Mouse (Mus musculus) spleen, postnatal 14 days (tissue): ENCODE data around the gene Ciao1.
"Not testable (repeated sequence)": the region's sequence is repeated elsewhere in the genome, so short reads cannot be mapped to it uniquely, and the experiment has no call there.

Experiments
- DNase-seq, 2 experiments: peaks; one replicate each; pipeline ENCODE4 v3.0.0; 2021 to 2022; ENCODE audit warnings: low spot score in 2 of 2

Gene Ciao1

DNA sequence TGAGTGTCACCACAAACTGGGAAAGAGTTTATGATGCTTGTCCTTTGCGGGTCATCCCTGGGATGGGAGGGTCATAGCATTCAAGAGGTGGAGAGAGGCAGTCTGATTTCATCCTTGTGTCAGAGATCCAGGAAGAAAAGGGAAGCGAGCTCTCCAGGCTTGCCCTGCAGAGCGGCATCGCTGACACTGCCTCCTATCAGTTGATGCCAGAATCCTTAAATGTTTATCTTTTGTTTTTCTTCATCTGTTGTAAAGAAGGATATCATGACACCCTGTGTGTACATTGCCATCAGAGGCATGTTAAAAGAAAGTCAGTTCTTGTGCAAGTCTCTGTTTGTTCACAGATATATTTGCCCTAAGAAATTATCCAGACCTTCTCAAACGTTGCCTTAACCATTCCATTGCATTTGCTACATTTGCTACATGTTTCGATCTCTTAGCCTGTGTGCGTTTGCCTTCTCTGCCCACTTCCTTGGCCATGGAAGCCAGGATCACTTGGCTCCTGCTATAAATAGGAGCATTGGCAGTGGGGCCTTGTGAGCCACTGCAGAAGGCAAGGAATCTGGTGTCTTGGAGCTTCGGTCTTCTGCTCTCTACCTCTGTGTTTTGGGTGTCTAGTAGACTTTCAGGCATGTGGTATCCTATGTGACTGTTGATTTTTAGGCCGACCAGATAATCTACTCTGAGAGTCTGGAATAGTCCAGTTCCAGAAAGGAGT, 2.8 kb upstream of the Ciao1 start:
- no peak for DNase-seq

- DNase-seq = peak; percentile 24 to 42
These were observed 853 bp upstream of the Ciao1 start for GRCm38 (mm10) chr2:127248334-127249004.

DNA sequence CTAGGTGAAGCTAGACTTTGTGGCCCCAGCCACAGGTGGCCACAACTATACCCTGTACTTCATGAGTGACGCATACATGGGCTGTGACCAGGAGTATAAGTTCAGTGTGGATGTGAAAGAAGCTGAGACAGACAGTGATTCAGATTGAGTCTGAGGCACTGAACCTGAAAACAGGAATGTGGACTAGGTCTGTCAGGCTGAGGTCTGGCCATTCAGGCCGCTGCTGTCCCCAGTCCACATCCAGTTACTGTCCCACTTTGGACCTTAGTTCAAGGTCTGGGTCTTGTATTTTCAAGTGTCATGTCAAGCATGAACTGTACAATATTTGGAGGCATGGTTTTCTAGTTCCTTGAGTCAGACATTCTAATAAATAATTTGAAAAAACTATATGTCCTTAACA, 7.6 kb downstream of the Ciao1 start:
- no peak for DNase-seq

- no peak for DNase-seq
These were observed 9.6 kb downstream of the Ciao1 start for GRCm38 (mm10) chr2:127237897-127238610.

GRCm38 (mm10) chr2:127225261-127225660, 22.4 kb downstream of the Ciao1 start:
- no peak for DNase-seq

DNA sequence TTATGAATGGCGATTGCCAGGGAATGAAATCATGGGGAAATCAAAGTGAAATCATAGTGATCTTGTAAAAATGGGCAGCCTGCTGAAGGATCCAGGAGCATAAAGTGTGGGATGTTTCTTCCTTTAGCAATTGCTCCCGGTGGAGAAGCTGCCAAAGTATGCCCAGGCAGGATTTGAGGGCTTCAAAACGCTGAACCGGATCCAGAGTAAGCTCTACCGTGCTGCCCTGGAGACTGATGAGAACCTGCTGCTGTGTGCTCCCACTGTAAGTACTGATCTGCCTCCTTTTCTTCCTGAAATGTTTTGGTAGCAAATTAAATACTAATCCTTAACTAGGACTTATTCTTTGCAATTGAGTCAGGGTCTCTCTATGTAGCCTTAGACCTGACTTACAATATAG, 29.9 kb downstream of the Ciao1 start:
- DNase-seq = no peak

DNA sequence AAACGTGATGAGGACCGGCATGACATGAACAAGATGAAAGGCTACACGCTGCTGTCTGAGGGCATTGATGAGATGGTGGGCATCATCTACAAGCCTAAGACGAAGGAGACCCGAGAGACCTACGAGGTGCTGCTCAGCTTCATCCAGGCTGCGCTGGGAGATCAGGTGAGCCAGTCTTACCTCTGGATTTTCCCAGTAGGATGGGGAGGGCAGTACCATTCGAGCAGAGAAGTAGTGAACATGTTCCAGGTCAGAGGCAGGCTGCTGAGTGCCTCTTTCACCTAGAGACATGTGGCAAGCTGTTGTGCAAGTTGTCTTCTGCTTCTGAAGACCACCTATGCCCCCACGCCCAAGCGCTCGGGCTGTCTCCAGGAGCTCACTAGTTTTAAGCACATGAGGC, 36.9 kb downstream of the Ciao1 start:
- DNase-seq = no peak

GRCm38 (mm10) chr2:127208452-127208769, 39.2 kb downstream of the Ciao1 start:
- no peak for DNase-seq

GRCm38 (mm10) chr2:127207547-127208451, 39.8 kb downstream of the Ciao1 start, which contains the start of the genes 1810024B03Rik and Snrnp200:
TSS of gene 1810024B03Rik (minus strand) at chr2:127208280.
TSS of gene Snrnp200 (plus strand) at chr2:127208386.
- peak; percentile 84 to 89 for DNase-seq

GRCm38 (mm10) chr2:127206916-127207315, 40.7 kb downstream of the Ciao1 start:
- no peak for DNase-seq

DNA sequence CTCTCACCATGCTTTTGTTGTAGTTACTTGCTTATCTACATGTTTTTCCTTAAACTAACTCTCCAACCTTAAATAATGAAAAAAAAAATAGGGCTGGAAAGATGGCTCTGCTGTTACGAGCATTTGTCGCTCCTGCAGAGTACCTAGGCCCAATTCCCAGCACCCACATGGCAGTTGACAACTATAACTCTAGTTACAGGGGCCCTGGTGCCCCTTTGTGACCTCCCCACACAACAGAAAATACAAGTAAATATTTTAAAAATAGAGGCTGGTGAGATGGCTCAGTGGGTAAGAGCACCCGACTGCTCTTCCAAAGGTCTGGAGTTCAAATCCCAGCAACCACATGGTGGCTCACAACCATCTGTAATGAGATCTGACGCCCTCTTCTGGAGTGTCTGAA, 41.7 kb downstream of the Ciao1 start:
- DNase-seq = not testable (repeated sequence)

DNA sequence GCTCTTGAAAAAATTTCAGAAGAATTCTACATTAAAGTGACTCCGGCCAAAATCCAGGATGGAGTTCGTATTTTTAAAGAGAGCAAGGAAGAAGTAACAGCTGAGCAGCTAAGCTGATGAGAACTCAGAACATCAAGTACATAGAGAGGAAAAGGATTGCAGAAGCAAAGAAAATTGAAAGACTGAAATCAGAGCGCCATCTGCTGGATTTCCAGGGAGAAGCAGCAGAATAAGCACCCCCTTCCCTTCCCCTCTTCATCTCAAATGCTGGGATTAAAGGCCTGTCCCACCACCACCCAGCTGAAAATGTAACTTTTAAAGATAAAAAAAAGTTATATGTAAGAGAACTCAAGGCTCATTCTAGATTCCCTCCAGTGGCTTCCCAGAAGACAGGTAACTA, 42.7 kb downstream of the Ciao1 start:
- DNase-seq = peak in 1 of 2 experiments; percentile 52
